Mouse (Mus musculus) embryo, embryonic 9.5 days (tissue): ENCODE measurements around the gene Dock7.

Source experiments
- DNase-seq: peaks from one replicate; pipeline ENCODE4 v3.0.0-alpha.2; 2017; ENCODE audit errors: extremely low spot score

Dock7 gene

GRCm38 (mm10) chr4:98910246-98910645, 210.5 kb downstream of the Dock7 start:
- no peak for DNase-seq

- DNase-seq: peak; percentile 69
These were observed 233.6 kb downstream of the Dock7 start for GRCm38 (mm10) chr4:98887148-98887547.
